Mouse (Mus musculus) lung, adult 2 months (tissue): ENCODE measurements around the gene Ier2. TPM values are rescaled to one million over a fixed set of nuclear protein-coding genes. Genes with fewer than 3 reads are reported as not detected.

Experiments
- DNase-seq: peaks from one replicate; pipeline ENCODE4 v3.0.0; 2022
- H3K4me1 ChIP-seq: fragments of 200-500 bp; 2 replicates; pipeline ENCODE4 v1.6.1; 2011; ENCODE audit warnings: low read length; ENCODE audit not compliant: control insufficient read depth, insufficient read depth
- H3K4me3 ChIP-seq: fragments of 200-500 bp; replicated peaks from 2 replicates; pipeline ENCODE3; 2011; ENCODE audit warnings: low read depth, mild to moderate bottlenecking, control low read depth, low read length; ENCODE audit errors: extremely low read depth
- CTCF ChIP-seq: fragments of 200-500 bp; IDR thresholded peaks from 2 replicates; pipeline ENCODE4 v1.5.1; 2011; ENCODE audit warnings: mild to moderate bottlenecking, low read length, control low read depth; ENCODE audit not compliant: insufficient read depth
- POLR2A ChIP-seq: fragments of 200-500 bp; IDR thresholded peaks from 2 replicates; pipeline ENCODE4 v1.6.1; 2011; ENCODE audit warnings: low read depth, mild to moderate bottlenecking, control low read depth, low read length, borderline replicate concordance; ENCODE audit errors: extremely low read depth
- WGBS: fragments of 180-500 bp; shearing (Covaris S2); methylation state at CpG from one replicate; pipeline ENCODE4 v1.1.7; 2018; 5-methylcytosine and 5-hydroxymethylcytosine counted together
- polyA plus RNA-seq: library from polyadenylated mRNA; depleted of rRNA; stranded (reverse); fragments of >200 nt; gene quantifications from 2 replicates; pipeline ENCODE4 v1.2.3, GENCODE M21; 2012

The Ier2 gene
- polyA plus RNA-seq, 1 experiment, result 47.1 TPM

DNA sequence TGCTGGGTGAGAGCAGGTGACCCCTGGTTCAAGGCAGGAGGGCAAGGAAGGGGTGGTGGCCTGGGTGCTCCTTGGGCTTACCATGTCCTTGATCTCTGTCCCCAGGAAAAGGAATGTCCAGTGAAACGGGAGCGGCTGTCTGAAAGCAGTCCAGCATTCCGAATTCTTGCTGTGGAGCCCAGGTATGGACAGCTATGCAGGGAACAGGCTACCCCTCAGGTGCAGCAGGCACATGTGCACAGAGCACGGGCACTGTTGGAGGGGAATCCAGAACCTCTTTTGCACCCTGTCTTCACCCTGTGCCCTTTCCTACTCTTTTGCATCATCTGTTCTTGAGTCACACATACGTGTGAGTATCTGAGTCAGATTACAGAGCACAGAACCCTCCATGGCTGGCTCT is 35.6 kb upstream of the Ier2 start:
- WGBS, result 72% methylated on average over 5 of the region's 5 CpGs
- no peak overlapping the region for H3K4me3 ChIP-seq
- no peak for DNase-seq
- H3K4me1 ChIP-seq, result peaks cover 26% of the 10 kb centered on the region
- TF ChIP-seq POLR2A (no peak), CTCF (no peak)

DNA sequence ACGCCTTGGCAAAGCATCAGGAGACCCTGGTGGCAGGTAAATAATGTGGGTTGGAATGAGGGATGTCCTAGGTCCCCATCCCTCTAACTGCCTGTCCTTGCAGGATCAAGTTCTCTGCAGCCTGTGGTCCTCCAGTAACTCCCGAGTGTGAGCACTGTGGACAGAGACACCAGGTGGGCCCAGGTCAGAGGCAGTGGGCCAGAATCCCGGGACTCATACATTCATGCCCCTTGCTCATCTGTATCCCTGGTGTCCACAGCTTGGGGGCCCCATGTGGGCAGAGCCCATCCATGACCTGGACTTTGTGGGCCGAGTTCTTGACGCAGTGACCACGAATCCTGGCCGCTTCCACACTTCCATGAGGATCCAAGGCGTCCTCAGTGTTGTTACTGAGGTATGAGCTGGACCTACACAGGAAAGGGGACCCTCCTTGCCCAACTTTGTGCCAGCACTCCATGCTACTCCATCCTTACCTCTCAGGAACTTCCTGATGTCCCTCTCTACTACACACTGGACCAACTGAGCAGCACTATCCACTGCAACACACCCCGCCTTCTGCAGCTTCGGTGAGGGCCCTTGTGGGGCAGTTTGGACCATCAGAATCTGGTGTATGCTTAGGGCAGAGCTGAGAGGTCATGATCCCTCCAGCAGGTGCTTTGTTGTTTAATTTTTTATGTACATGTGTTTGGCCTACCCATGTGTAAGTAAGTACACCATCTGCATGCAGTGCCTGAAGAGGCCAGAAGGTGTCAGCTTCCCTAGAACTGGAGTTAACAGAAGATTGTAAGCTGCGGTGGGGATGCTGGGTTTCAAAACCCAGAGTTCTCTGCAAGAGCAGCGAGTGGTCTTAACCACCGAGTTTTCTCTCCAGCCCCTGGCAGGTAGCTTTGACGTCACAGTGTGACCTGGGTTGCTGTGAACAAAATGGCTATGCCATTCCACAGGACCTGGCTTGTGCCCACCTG is 34.8 kb upstream of the Ier2 start:
- Histone ChIP-seq H3K4me1 (peaks cover 23% of the 10 kb centered on the region), H3K4me3 (no peak overlapping the region)
- 82% methylated on average over 14 of the region's 14 CpGs for WGBS
- DNase-seq, result no peak
- TF ChIP-seq CTCF (no peak), POLR2A (no peak)

DNA sequence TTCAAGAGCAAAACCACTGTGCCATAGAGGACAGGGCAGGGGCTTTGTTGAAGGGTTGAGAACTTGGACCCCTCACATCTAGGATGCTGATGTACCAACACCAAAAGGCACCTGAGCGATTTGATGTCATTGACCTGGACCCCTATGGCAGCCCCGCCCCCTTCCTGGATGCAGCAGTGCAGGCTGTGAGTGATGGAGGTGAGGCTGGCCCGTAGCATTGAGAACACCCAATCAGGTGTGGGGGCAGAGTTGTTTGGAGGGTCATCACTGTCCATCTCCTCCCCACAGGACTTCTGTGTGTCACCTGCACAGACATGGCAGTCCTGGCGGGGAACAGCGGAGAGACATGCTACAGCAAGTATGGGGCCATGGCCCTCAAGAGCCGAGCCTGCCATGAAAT is 32.5 kb upstream of the Ier2 start:
- H3K4me3 ChIP-seq, result no peak overlapping the region
- 87% methylated on average over 6 of the region's 6 CpGs for WGBS
- H3K4me1 ChIP-seq, result peaks cover 16% of the 10 kb centered on the region
- TF ChIP-seq CTCF (no peak), POLR2A (no peak)
- no peak for DNase-seq

DNA sequence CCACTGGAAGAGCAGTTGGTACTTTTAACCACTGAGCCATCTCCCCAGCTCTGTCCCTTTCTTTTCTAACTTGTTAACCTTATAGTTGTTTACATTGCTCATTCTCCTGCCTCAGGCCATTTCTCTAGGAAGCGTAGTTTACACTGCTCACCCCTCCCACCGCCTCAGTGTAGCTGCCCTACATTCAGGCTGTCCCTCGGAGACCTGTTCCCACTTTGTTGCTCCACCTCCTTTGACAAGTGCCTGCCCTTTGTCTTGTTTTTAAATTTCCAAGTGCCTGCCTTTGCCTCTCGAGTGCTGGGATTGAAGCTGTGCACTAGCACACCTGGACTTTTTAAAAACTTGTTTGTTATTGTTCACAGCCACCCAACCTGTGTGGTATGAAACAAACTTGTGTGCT is 30.7 kb upstream of the Ier2 start:
- peaks cover 11% of the 10 kb centered on the region for H3K4me1 ChIP-seq
- WGBS, result 46% methylated on average over 4 of the region's 4 CpGs
- TF ChIP-seq POLR2A (no peak), CTCF (no peak)
- H3K4me3 ChIP-seq, result no peak overlapping the region
- DNase-seq, result no peak

DNA sequence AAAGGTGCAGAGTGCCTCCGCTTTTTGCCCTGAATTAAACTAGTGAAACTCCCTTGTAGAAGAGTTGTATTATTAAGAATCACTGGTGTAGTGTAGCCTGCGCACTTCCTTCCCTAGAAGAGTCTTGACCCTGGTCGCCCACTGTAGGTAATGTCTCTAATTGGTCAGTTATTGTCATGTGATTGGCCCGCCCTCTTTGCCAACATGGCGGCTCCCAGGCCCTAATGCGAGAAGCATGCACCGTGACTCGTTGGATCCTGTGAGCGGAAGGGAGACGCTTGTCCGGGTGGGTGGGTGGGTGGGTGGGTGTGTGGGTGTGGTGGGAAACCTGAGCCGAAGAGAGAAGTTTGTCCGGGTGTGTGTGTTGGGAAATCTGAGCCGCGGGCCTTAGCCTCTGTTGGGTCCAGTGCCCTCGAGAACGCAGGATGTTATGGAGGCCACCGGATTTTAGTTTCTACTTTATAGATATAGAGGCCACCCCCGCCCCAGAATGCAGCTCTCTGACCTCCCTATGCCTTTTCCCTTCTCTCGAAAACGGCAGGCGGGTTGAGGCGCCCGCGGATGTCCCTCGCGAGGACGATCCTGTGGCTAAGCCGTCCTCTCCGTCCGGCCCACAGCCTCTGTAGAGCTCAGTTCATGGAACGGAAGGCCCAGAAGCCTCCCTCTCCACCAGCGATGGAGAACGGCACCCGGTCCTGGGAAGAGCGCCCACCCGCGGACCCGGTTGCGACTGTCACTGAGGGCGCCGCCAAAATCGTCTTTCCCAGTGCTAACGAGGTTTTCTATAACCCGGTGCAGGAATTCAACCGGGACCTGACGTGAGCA is 26.7 kb upstream of the Ier2 start:
- under 1% methylated on average over 47 of the region's 47 CpGs for WGBS
- H3K4me3 ChIP-seq, result peak overlapping the region; percentile 62
- H3K4me1 ChIP-seq, result peaks cover 15% of the 10 kb centered on the region
- DNase-seq, result peak; percentile 90
- TF ChIP-seq POLR2A (peak; percentile 48; the same call in 1 of the 2 replicates), CTCF (no peak)

DNA sequence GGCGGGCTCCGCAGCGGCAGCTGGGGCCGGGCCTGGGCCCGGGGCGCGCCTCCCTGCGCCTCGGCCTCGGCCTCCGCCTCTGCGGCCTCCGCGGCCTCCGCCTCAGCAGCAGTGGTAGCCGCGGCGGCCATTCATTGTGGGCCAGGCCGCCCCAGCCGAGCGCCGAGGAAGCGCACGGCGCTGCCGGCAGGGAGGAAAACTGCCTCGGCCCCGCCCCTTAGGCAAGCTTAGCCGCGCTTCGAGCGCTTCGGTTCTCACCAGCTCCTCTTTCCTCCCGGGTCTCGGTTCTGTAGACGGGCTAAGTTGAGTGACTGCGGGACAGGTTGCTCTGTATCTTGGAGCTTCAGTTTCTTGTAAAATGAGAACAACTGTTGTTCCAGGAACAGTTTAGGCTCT is 25.1 kb upstream of the Ier2 start, which contains the start of gene Nacc1:
TSS of gene Nacc1 (minus strand) at position 158 of the 396 bp plus-strand sequence.
- peak; percentile 83 for DNase-seq
- WGBS, result under 1% methylated on average over 37 of the region's 37 CpGs
- H3K4me1 ChIP-seq, result peaks cover 15% of the 10 kb centered on the region
- H3K4me3 ChIP-seq, result peak within 1 kb of the TSS; percentile 79
- TF ChIP-seq CTCF (no peak), POLR2A (no peak)

DNA sequence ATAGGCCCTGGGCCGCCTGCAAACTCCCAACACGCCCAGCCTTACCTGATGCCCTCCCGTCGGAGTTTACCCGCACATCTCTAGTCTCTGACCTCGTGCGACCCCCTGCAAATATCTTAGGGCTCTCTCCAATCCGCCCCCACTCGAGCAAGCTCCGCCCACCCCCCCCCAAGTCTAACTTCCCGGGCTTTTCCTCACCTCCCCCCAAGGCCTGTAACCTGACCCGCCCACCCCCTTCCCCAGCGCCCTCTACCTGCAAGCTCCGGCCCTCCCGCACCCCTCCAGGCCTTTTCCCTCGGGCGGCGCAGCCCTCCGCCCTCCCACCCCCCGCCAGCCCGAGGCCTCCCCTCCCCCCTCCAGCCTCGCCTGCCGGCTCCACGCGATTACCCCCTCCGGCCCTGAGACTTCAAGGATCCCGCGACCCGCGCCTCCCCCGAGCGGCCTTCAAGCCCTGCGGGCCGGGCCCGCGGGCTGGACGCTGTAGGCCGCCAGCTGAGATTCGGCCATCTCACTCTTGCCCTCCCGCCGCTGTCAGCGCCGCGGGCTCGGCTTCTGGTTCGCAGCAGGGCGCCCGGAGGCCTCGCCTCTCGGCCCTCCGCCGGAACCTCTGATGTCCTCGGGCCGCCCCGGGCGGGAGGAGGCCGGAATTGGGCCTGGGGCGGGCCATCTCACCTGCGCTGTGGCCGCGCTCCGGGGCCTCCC is 24.5 kb upstream of the Ier2 start:
- DNase-seq, result no peak
- Histone ChIP-seq H3K4me3 (peak overlapping the region; percentile 79), H3K4me1 (peaks cover 15% of the 10 kb centered on the region)
- TF ChIP-seq POLR2A (no peak), CTCF (no peak)
- 2% methylated on average over 54 of the region's 62 CpGs for WGBS

DNA sequence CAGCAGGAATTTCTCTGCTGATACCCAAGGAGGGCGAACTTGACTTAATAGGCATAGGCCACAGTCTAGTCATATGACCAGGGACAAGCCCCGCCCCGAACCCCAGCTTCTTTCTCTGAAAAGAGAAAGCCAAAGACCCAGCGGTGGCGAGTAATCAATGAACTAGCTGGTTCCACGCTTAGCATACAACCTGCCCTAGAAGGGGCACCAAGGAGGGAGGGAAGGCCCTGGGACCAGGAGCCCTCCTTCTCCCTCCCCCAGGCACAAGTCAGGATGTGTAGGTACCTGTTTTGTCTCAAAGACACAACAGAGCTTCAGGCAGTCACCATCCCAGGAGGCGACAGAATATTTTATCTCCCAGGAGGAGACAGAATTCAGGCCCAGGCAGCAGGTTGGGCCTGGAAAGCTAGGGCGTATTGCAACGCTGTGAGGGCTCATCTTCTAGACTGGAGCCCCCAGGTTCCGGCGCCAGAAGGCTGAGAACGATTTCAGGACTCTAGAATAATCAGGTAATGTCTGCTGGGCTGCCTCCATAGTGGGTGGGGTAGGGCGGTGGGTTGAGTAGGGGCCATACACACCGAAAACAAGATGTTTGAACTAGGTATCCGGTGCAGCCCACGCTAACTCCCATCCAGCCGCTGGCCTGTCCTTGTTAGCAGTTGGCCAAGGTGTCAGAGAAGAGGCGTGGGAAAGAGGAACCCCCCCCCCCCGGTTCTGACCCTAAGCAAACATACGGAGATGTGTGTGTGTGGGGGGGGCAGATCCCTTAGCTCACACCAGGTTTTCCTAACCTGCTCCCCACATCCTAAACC is 23.7 kb upstream of the Ier2 start, which contains the start of gene Trmt1:
TSS of gene Trmt1 (plus strand) at position 117 of the 812 bp plus-strand sequence.
- no peak for DNase-seq
- peak within 1 kb of the TSS; percentile 79 for H3K4me3 ChIP-seq
- TF ChIP-seq POLR2A (no peak), CTCF (no peak)
- WGBS, result 12% methylated on average over 20 of the region's 20 CpGs
- peaks cover 15% of the 10 kb centered on the region for H3K4me1 ChIP-seq

DNA sequence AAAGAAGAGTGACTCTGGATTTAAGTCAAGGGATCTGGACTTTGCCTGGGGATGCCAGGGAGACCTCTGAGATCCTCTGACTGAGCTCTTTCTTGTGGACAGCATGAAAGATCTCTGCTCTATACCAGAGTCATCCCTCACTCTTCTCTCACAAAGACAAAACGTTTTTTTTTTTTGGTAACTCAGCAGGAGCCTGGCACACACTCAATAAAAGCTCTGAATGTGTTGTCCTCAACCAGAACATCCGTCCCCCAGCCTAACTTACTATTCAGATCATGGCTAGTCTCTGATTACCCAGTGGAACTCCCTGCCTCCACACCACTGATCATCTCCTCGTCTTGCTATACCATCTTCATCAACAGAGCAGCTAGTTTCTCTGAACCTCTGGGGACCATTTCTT is 21.9 kb upstream of the Ier2 start:
- DNase-seq, result no peak
- WGBS, result 54% methylated on average over 3 of the region's 3 CpGs
- TF ChIP-seq CTCF (no peak), POLR2A (no peak)

More for the DNA sequence above, 21.9 kb upstream of the Ier2 start:
- Histone ChIP-seq H3K4me1 (peaks cover 12% of the 10 kb centered on the region), H3K4me3 (no peak overlapping the region)
